Mouse (Mus musculus) megakaryocyte, adult 5-6 weeks (primary cell): Measurements from ENCODE around the gene Abhd14a. TPM values are rescaled to one million over a fixed set of nuclear protein-coding genes. Genes with fewer than 3 reads are reported as not detected.
"Not testable (repeated sequence)": the region's sequence is repeated elsewhere in the genome, so short reads cannot be mapped to it uniquely, and the experiment has no call there.

Experiments
- ATAC-seq: 2 replicates; pipeline ENCODE4 v1.8.0; 2016; ENCODE audit warnings: mild to moderate bottlenecking, inconsistent platforms; ENCODE audit not compliant: poor library complexity, severe bottlenecking
- total RNA-seq, 2 experiments: library from RNA; stranded (forward) in 1 of 2; stranded (reverse) in 1 of 2; fragments of 153-499, 151-499 nt in 1 of 2; fragments of 221-1000, 200-1000 nt in 1 of 2; gene quantifications; 2 replicates each; pipeline versions ENCODE4 v1.2.3 to v1.2.4; 2015 to 2017

Gene Abhd14a
- total RNA-seq (2015) (3.2 and 3.9 TPM in 2 replicates), total RNA-seq (2017) (2.2 and 4.2 TPM in 2 replicates)

DNA sequence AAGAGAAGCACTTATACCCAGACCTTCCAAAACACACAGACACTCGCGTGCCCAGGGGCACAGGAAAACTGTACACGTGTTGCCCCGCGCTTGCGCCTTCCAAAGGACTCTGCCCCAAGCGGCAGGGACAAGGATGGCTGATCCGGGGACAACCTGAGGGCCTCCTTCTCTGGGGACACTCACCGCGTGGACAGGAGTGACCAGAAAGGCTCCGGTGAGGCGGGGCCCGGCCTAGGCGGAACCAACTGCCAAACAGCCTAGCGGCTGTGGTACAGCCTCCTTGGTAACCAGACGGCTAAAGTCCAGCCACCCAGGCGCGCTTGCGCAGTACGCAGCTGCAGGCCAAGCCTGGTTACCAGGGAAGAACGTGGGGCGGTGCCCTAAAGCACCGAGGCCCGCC is at the start of gene Abhd14a, which contains the start of gene Abhd14b:
Gene Abhd14a, minus strand, starts transcription at position 331 of the 400 bp plus-strand sequence.
Gene Abhd14b, plus strand, starts transcription at position 112 of the 400 bp plus-strand sequence.
- peak; percentile 84 for ATAC-seq

- not testable (repeated sequence) for ATAC-seq
Observed at GRCm38 (mm10) chr9:106487602-106488001, 40.1 kb upstream of the Abhd14a start.

DNA sequence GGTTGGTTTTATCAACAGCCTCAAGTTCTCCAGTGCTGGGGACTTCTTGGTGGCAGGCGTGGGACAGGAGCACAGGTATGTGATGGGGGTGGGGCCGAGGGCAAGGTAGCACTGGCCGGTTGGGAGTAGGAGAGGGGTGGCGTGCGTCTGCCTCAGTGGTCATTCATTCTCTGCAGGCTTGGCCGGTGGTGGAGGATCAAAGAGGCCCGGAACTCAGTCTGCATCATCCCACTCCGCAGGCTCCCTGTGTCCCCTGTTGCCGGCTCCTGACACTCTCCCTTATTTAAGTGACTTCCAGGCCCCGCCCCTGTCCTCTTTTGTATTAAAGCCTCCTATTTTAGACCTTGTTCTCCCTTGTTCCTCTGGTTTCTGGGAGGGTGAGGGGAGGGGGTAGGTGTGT is 37.6 kb upstream of the Abhd14a start:
- no peak for ATAC-seq

- no peak for ATAC-seq
Observed at GRCm38 (mm10) chr9:106483606-106484005, 36.1 kb upstream of the Abhd14a start.

DNA sequence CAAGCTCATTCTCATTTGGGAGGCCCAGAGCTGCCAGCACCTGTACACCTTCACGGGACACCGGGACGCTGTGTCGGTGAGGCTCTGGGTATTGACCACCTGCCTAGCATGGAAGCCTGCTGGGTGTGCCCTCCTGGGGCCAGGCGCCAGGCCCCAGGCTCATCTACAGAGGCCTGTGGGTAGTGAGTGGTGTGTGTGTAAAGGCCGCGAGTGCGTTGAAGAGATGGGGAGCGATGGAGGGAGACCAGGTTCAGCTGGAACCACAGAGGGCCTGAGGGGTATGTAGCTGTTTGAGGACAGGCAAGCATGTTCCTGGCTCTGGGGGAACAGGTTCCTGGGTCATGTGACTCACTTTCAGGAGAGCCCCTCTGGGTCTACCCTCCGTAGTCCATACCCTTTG is 35.7 kb upstream of the Abhd14a start:
- no peak for ATAC-seq

GRCm38 (mm10) chr9:106482578-106483115 is 35.2 kb upstream of the Abhd14a start:
- ATAC-seq: no peak

DNA sequence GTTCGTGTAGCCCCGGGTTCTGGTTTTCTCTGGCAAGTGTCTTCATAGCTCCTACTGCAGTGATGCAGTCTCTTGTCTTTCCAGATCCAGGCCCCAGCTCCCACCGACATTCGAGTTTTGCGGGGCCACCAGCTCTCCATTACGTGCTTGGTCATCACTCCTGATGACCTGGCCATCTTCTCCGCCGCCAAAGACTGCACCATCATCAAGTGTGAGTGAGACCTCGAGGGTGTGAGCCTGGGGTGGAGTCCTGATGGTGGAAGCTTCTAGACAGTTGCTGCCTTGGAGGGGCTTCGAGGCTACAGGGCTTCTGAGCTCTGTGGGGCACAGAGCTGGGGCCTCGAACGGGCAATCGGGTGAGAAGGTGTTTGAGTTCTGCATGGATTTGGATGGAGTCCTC is 34.2 kb upstream of the Abhd14a start:
- no peak for ATAC-seq

- peak; percentile 39 for ATAC-seq
Observed at GRCm38 (mm10) chr9:106481075-106481474, 33.6 kb upstream of the Abhd14a start.

DNA sequence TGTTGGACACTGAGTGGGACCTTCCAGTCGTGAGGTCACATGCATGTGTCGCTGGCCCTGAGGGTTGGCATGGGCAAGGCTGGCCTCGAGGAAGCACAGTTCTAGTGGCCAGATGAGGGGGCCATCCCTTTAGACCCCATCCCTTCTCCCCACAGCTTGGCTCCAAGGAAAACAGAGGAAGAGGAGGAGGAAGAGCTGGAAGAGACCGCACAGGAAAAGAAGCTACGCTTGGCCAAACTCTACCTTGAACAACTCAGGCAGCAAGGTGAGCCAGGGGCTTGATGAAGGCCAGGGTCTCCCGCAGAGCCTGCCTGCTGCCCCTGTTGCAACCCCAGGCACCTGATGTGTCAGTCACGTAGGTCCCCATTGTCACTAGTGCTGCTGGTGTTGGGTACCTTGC is 33.1 kb upstream of the Abhd14a start:
- no peak for ATAC-seq

- no peak for ATAC-seq
Observed at GRCm38 (mm10) chr9:106478101-106478500, 30.6 kb upstream of the Abhd14a start.

DNA sequence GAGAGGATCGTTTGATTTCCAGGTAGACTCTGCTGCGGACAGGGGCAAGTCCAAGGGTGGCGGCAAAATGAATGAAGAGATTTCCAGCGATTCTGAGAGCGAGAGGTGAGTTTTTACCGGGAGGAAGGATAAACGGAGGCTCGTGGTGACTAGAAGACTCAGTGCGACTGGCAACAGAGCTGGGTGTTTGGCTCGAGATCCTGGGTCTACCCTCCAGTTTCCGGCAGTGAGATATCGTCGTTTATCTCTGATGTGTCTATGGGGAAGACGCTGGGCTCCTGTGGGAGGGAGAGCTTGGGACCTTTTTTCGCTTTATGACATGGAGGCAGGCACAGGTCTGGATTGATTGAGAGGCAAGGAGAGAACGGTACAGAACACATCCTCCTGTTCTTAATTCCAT is 30.2 kb upstream of the Abhd14a start:
- ATAC-seq: no peak

DNA sequence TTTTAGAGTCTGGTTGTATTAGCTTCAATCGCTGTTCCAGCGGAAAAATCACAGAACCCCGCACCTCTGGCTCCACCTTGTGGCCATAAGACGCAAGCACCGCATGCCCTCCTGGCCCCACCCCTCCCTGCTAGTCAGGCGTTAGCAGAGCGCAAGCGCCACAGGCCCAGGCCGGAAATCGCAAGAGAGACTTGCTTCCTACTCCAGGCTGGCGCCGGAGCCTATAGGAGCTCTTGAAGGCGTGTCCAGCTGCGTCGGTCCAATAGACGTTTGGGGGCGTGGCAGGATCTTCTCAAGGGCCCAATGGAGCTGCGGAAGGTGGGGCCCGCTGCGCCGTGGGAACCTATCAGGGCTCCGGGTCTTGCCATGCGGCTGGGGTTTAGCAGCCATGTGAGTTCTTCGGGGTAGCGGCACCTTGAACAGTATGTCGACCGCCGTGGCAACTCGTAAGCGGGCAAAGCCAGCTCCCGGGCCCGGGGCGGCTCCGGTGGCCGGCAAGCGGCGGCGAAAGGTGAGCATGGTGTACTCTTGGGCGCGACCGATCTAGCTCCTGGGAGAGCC is 29.5 kb upstream of the Abhd14a start, which contains the start of gene Parp3:
Gene Parp3, minus strand, starts transcription at position 26 of the 561 bp plus-strand sequence.
- ATAC-seq: peak; percentile 84

- peak; percentile 49 for ATAC-seq
Observed at GRCm38 (mm10) chr9:106476002-106476923, 28.8 kb upstream of the Abhd14a start.

GRCm38 (mm10) chr9:106475663-106476001 is 28.2 kb upstream of the Abhd14a start, which contains the start of gene Rrp9:
Gene Rrp9, plus strand, starts transcription at chr9:106475963.
- ATAC-seq: no peak

GRCm38 (mm10) chr9:106475046-106475445 is 27.6 kb upstream of the Abhd14a start:
- ATAC-seq: no peak

DNA sequence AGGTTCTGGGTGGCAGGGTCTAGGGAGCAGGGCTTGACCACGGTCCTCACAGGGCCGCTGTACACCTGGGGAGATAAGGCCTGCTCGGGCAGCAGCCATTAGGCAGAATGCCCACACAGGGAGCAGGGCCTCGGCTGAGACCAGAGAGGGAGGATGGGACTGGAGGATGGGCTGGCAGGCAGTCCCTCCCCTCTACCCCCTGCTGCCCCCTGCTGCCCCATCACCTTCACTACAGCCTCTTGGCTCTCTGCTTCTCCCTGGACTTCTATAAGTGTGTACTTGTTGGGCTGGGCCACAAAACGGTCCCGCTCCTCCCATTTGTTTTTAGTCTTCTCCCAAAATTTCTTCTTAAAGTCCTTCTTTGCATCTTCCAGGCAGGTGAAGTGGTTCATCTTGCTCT is 27.0 kb upstream of the Abhd14a start:
- ATAC-seq: peak; percentile 41

GRCm38 (mm10) chr9:106473753-106474105 is 26.3 kb upstream of the Abhd14a start:
- ATAC-seq: no peak

- no peak for ATAC-seq
Observed at GRCm38 (mm10) chr9:106473081-106473752, 25.7 kb upstream of the Abhd14a start.

DNA sequence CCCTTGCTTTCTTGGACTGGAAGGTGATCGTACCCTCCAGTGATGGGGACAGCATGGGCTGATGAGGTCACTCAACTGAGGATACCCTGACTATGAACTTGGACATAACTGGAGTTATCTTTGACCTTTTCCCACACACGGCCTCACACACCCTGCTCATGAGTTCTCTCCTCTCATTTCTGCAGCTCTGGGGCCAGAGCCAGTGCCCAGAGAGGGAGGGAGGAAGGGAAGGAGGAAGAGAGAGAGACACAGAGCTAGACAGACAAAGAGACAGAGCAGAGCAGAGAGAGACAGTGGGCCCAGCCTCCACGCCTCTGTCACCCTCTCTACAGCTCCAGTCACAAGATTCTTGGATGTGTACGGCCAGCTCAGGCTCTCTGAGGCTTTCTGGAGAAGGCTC is 24.8 kb upstream of the Abhd14a start:
- ATAC-seq: no peak

- ATAC-seq: no peak
Observed at GRCm38 (mm10) chr9:106471892-106472291, 24.4 kb upstream of the Abhd14a start.
